Mouse (Mus musculus) testis, adult 2 months (tissue): ENCODE results near the gene Gfy. TPM values are rescaled to one million over a fixed set of nuclear protein-coding genes. Genes with fewer than 3 reads are reported as not detected.

Source experiments
- H3K27ac ChIP-seq: fragments of 200-500 bp; 2 replicates; pipeline ENCODE4 v1.5.1; 2012; ENCODE audit warnings: low read depth, low read length; ENCODE audit not compliant: control insufficient read depth, insufficient read depth
- H3K27me3 ChIP-seq: fragments of 200-500 bp; 2 replicates; pipeline ENCODE4 v1.6.1; 2012; ENCODE audit warnings: mild to moderate bottlenecking, low read length, moderate library complexity; ENCODE audit not compliant: control insufficient read depth, insufficient read depth
- H3K36me3 ChIP-seq: fragments of 200-500 bp; 2 replicates; pipeline ENCODE4 v1.6.1; 2012; ENCODE audit warnings: mild to moderate bottlenecking, low read length; ENCODE audit not compliant: control insufficient read depth, insufficient read depth
- H3K4me1 ChIP-seq: fragments of 200-500 bp; 2 replicates; pipeline ENCODE4 v1.6.1; 2012; ENCODE audit warnings: low read length; ENCODE audit not compliant: control insufficient read depth, insufficient read depth
- H3K4me3 ChIP-seq: fragments of 200-500 bp; 2 replicates; pipeline ENCODE4 v1.5.1; 2012; ENCODE audit warnings: low read depth, mild to moderate bottlenecking, low read length, moderate library complexity, mixed read lengths; ENCODE audit not compliant: control insufficient read depth
- CTCF ChIP-seq: fragments of 200-500 bp; IDR thresholded peaks from 2 replicates; pipeline ENCODE4 v1.5.1; 2012; ENCODE audit warnings: low read depth, mild to moderate bottlenecking, inconsistent platforms, low read length, moderate library complexity; ENCODE audit not compliant: control insufficient read depth, insufficient read depth, insufficient replicate concordance
- POLR2A ChIP-seq: fragments of 200-500 bp; IDR thresholded peaks from 2 replicates; pipeline ENCODE4 v1.6.1; 2012; ENCODE audit warnings: low read depth, mild to moderate bottlenecking, inconsistent platforms, low read length, moderate library complexity; ENCODE audit not compliant: control insufficient read depth
- polyA plus RNA-seq: library from polyadenylated mRNA; depleted of rRNA; stranded (reverse); fragments of >200 nt; gene quantifications from 2 replicates; pipeline ENCODE4 v1.2.3, GENCODE M21; 2012

Gfy gene
- polyA plus RNA-seq, 1 experiment, result 5.4 TPM

DNA sequence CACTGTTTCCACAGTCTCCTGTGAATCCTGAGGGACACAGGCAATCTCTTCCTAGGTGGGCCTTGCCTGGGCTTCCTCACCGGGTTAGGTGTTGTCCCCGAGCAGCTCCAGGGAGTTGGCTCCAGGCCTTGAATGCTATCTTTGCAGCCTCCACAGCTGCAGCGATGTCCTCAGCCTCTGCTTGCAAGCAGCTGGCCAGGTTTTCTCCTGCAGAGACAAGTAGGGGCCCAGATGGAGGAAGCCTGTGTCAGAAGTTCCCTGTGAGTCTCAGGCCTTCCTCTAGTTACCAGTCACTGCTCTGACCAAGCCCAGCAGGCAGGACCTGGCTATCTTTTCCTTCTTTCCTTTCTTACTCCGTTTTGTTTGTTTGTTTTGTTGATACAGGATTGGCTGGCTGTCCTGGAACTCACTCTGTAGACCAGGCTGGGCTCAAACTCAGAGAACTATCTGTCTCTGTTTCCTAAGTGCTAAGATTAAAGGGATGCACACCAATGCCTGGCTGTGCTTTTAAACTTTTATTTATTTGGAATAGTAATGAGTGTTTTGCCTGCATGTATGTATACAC, 30.8 kb downstream of the Gfy start:
- no peaks in the 10 kb centered on the region for H3K4me1 ChIP-seq
- TF ChIP-seq CTCF (no peak), POLR2A (no peak)
- H3K27ac ChIP-seq, result no peak overlapping the region
- no peaks in the 10 kb centered on the region for H3K27me3 ChIP-seq
- H3K36me3 ChIP-seq, result no peaks in the 10 kb centered on the region
- H3K4me3 ChIP-seq, result no peak overlapping the region

DNA sequence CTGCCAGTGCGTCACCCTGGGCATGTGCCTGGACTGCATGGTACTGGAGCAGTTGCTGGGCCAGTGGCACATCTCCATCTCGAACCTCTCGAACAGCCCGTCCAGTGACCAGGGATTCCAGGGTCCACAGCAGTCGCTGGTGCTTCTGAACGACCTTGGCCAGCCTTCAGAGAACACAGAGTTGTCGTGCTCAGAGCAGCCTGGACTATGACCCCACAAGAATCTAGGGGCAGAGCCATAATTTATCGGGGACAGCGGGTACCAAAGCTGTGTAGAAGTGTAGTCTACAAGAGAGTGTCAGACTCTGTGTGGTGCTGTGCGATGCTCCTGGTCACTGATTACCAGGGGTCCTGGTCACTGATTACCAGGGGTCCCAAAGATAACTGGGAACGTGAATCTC, 31.5 kb downstream of the Gfy start:
- H3K4me3 ChIP-seq, result no peak overlapping the region
- no peaks in the 10 kb centered on the region for H3K27me3 ChIP-seq
- H3K27ac ChIP-seq, result no peak overlapping the region
- TF ChIP-seq CTCF (no peak), POLR2A (no peak)
- H3K4me1 ChIP-seq, result no peaks in the 10 kb centered on the region
- H3K36me3 ChIP-seq, result no peaks in the 10 kb centered on the region

DNA sequence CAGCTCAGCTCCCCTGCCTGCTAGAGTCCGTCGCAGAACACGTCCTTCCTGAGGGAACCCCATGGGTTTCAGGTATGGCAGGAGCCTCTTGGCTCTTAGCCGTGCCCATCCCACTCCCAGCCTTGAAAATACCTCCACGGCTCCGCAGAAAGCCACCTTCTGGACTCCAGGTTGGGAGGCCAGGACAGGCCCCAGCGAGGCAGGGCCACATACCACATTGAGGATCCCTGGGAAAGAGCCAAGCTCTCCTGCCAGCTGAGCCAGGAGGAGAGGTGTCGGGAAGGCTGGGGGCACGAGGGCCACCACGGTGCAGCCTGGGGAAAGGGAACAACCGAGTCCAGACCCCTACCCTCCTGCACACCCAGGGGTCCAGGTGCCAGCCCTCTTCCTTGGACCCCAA, 32.1 kb downstream of the Gfy start:
- no peaks in the 10 kb centered on the region for H3K4me1 ChIP-seq
- no peaks in the 10 kb centered on the region for H3K27me3 ChIP-seq
- H3K27ac ChIP-seq, result no peak overlapping the region
- TF ChIP-seq CTCF (no peak), POLR2A (no peak)
- H3K36me3 ChIP-seq, result no peaks in the 10 kb centered on the region
- no peak overlapping the region for H3K4me3 ChIP-seq

DNA sequence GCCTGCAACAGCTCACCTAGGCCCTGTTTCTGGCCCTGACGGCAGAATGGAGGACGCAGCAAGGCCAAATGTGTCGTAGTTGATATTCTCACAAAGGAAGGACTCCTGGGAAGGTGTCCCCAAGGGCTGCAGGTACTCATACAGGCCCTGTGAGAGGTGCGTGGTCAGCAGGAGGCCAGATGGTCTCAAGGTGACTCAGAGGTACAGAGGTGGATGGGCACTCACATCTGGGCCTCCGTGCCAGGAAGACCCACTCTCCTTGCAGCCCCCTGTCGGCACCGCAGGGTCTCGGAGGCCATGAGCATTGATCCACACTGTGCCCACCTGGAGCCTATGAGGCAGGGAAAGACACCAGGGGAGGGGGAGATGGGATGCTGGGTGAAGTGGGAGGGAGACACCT, 33.9 kb downstream of the Gfy start:
- Histone ChIP-seq H3K4me1 (no peaks in the 10 kb centered on the region; the same call in 1 of the 2 replicates), H3K36me3 (no peaks in the 10 kb centered on the region), H3K27me3 (no peaks in the 10 kb centered on the region), H3K27ac (no peak overlapping the region), H3K4me3 (no peak overlapping the region)
- TF ChIP-seq CTCF (no peak), POLR2A (no peak)

DNA sequence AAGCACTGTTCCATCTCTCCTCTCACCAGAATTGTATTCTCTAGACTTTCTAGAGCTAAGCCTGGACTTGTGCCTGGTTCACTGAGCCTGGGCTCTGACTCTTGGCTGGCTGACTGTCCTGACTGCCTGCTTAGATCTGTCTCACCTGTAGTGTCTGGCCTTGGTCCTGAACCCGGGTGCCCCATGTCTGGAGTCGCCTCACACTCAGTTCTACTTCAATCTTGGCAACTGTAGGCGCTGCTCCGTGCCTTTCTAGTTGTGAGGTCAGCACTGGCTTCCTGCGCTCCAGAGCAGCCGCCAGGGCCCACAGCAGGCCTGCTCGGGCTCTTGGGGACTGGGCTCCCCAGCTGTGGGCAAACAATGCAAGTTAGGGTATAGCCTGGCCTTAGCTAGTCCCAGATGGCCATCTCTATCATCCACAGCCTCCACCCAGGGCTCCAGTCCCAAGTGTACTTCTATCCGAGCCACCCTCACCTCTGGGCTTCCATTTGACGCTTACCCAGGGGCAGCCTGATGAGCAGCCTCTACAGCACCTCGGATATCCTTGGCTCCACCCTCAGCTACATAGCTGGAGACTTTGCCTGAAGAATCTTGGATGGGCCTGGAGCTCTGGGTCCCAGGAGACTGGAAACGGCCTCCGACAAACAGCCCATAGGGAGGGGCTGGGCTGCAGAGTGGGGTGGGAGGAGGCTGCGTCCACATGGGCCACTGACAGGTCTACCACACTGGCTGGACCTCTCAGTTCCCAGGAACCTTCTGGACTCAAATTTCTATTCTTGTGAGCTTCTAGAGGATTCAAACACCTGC, 34.8 kb downstream of the Gfy start:
- Histone ChIP-seq H3K4me1 (no peaks in the 10 kb centered on the region; the same call in none of the 2 replicates), H3K27me3 (no peaks in the 10 kb centered on the region), H3K27ac (no peak overlapping the region), H3K4me3 (no peak overlapping the region), H3K36me3 (no peaks in the 10 kb centered on the region)
- TF ChIP-seq CTCF, result no peak
- TF ChIP-seq POLR2A, result no peak

DNA sequence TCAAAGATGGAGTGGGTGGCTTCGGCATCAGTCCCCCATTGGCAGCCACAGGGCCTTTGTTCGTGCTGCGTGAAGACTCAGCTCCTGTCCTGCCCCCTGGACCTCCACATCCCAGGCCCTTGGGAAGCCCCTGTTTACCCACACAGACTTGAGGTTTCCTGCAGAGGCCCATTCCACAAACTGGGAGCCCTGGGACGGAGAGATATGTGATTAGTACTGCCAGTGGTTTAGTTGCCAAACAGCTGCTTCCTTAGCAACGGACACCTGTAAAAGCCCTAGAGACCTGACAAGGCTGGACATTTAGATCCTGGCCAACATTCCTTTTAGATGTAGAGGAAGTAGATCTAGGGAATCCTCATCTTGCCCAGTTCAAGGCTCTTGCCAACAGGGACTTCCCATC, 37.5 kb downstream of the Gfy start:
- TF ChIP-seq POLR2A (no peak), CTCF (no peak)
- Histone ChIP-seq H3K4me3 (no peak overlapping the region), H3K36me3 (no peaks in the 10 kb centered on the region), H3K4me1 (no peaks in the 10 kb centered on the region; the same call in none of the 2 replicates), H3K27me3 (no peaks in the 10 kb centered on the region), H3K27ac (no peak overlapping the region)

DNA sequence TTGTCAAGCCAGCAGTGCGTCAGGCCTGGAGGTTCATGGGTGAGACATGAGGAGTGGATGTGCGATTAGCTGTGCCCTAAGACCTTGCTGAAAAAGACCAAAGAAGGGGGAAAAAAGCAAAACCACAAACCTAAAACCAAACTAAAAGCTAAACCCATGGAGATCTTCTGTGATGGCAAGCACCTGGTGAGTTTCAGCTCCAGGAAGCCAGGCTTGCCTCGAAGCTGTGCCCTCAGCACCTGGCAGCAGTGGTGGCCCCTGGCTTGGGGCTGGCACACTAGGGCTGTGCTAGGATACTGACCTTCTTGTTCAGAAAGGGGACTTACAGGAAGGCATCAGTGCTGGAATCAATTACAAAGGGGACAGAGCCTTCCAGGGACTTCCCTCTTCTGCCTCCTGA, 38.0 kb downstream of the Gfy start:
- Histone ChIP-seq H3K36me3 (no peaks in the 10 kb centered on the region), H3K4me1 (no peaks in the 10 kb centered on the region; the same call in none of the 2 replicates), H3K4me3 (no peak overlapping the region), H3K27me3 (no peaks in the 10 kb centered on the region), H3K27ac (no peak overlapping the region)
- TF ChIP-seq POLR2A (no peak), CTCF (no peak)
